Mouse (Mus musculus): Measurements from ENCODE around the gene B3galt4.
"Not testable (repeated sequence)": the region's sequence is repeated elsewhere in the genome, so short reads cannot be mapped to it uniquely, and the experiment has no call there.

The B3galt4 gene

GRCm38 (mm10) chr17:33951021-33951946, at the start of gene B3galt4:
Gene B3galt4 (minus strand): TSS chr17:33951488.
- peak; percentile 73 for DNase-seq

GRCm38 (mm10) chr17:34000796-34001195, 49.5 kb upstream of the B3galt4 start:
- DNase-seq, result not testable (repeated sequence)

GRCm38 (mm10) chr17:34000150-34000537, 48.9 kb upstream of the B3galt4 start, which contains the start of gene H2-K1:
Gene H2-K1 (minus strand): TSS chr17:34000347.
- DNase-seq, result peak; percentile 61

- DNase-seq, result no peak
Measured at GRCm38 (mm10) chr17:33999341-34000149, 48.3 kb upstream of the B3galt4 start.

- DNase-seq, result not testable (repeated sequence)
Measured at GRCm38 (mm10) chr17:33998697-33999096, 47.4 kb upstream of the B3galt4 start.

GRCm38 (mm10) chr17:33997025-33997424, 45.7 kb upstream of the B3galt4 start:
- not testable (repeated sequence) for DNase-seq

- no peak for DNase-seq
Measured at GRCm38 (mm10) chr17:33995651-33996050, 44.4 kb upstream of the B3galt4 start.

GRCm38 (mm10) chr17:33994959-33995358, 43.7 kb upstream of the B3galt4 start:
- no peak for DNase-seq

GRCm38 (mm10) chr17:33991788-33992664, 40.7 kb upstream of the B3galt4 start:
- peak; percentile 30 for DNase-seq

GRCm38 (mm10) chr17:33982136-33982535, 30.8 kb upstream of the B3galt4 start:
- DNase-seq, result peak; percentile 63

GRCm38 (mm10) chr17:33981192-33981909, 30.1 kb upstream of the B3galt4 start:
- DNase-seq, result peak; percentile 92

GRCm38 (mm10) chr17:33980181-33981035, 29.1 kb upstream of the B3galt4 start:
- DNase-seq, result peak; percentile 32

- no peak for DNase-seq
Measured at GRCm38 (mm10) chr17:33979512-33980050, 28.3 kb upstream of the B3galt4 start.

- DNase-seq, result peak; percentile 90
Measured at GRCm38 (mm10) chr17:33978631-33979031, 27.3 kb upstream of the B3galt4 start.

GRCm38 (mm10) chr17:33977861-33978557, 26.7 kb upstream of the B3galt4 start:
- peak; percentile 51 for DNase-seq

- no peak for DNase-seq
Measured at GRCm38 (mm10) chr17:33973572-33973971, 22.3 kb upstream of the B3galt4 start.

- DNase-seq, result no peak
Measured at GRCm38 (mm10) chr17:33972691-33973090, 21.4 kb upstream of the B3galt4 start.

- DNase-seq, result no peak
Measured at GRCm38 (mm10) chr17:33969394-33969793, 18.1 kb upstream of the B3galt4 start.

GRCm38 (mm10) chr17:33968927-33969326, 17.6 kb upstream of the B3galt4 start:
- DNase-seq, result no peak

- peak; percentile 65 for DNase-seq
Measured at GRCm38 (mm10) chr17:33968489-33968888, 17.2 kb upstream of the B3galt4 start.

All from cerebellum, adult 11-12 months (tissue).